12 mouse cellular contexts compared by ENCODE assay signal in genomic region chr19:57257801-57258200, GRCm38 (mm10).
"Had no signal": no experiment of that assay in that cellular context is flagged by ENCODE, and none has a peak within 500 bp of the region (broad histone marks: within the 10 kb centered on the region; RNA-seq: fewer than 3 reads in every experiment).

No protein-coding gene starts in this region.

- DNase-seq: kidney, adult 8-10 months; kidney, postnatal 25 days; retina, postnatal 1 day; right cerebral cortex, postnatal 4 days; spleen, adult 18-20 months; thymus, adult 2 months; thymus, postnatal 25 days had no signal

- H3K27me3 ChIP-seq: limb, embryonic 15.5 days; midbrain, embryonic 12.5 days; neural tube, embryonic 13.5 days had no signal

- ATAC-seq: midbrain, embryonic 16.5 days had no signal

- H3K9me3 ChIP-seq: limb, embryonic 15.5 days; midbrain, embryonic 12.5 days; neural tube, embryonic 13.5 days had no signal

- H3K27ac ChIP-seq: left cerebral cortex, adult 2 months; limb, embryonic 15.5 days; midbrain, embryonic 12.5 days; neural tube, embryonic 13.5 days had no signal

- H3K9ac ChIP-seq: limb, embryonic 15.5 days; midbrain, embryonic 12.5 days; neural tube, embryonic 13.5 days had no signal

- H3K4me2 ChIP-seq: limb, embryonic 15.5 days; midbrain, embryonic 12.5 days; neural tube, embryonic 13.5 days had no signal

- H3K36me3 ChIP-seq: limb, embryonic 15.5 days; midbrain, embryonic 12.5 days; neural tube, embryonic 13.5 days had no signal

- H3K4me1 ChIP-seq: neural tube, embryonic 13.5 days had no signal

- H3K4me3 ChIP-seq: left cerebral cortex, adult 2 months; limb, embryonic 15.5 days; midbrain, embryonic 12.5 days; neural tube, embryonic 13.5 days had no signal
